Mouse (Mus musculus) testis, adult 2 months (tissue): ENCODE data around the gene Tfb2m.

Experiments used
- CTCF ChIP-seq: fragments of 200-500 bp; IDR thresholded peaks from 2 replicates; pipeline ENCODE4 v1.5.1; 2012; ENCODE audit warnings: low read depth, mild to moderate bottlenecking, inconsistent platforms, low read length, moderate library complexity; ENCODE audit not compliant: control insufficient read depth, insufficient read depth, insufficient replicate concordance
- POLR2A ChIP-seq: fragments of 200-500 bp; IDR thresholded peaks from 2 replicates; pipeline ENCODE4 v1.6.1; 2012; ENCODE audit warnings: low read depth, mild to moderate bottlenecking, inconsistent platforms, low read length, moderate library complexity; ENCODE audit not compliant: control insufficient read depth

- no peak for TF ChIP-seq CTCF
- TF ChIP-seq POLR2A: no peak
Observed at GRCm38 (mm10) chr1:179480862-179481261, 65.2 kb downstream of the Tfb2m start.
